Mouse (Mus musculus): ENCODE measurements at regions not wholly inside any gene's neighbourhood (a gene's known extent, or its start where the extent isn't known, plus 50 kb on each side); places are given as distances from the start of the nearest gene placed in this dataset.

DNA sequence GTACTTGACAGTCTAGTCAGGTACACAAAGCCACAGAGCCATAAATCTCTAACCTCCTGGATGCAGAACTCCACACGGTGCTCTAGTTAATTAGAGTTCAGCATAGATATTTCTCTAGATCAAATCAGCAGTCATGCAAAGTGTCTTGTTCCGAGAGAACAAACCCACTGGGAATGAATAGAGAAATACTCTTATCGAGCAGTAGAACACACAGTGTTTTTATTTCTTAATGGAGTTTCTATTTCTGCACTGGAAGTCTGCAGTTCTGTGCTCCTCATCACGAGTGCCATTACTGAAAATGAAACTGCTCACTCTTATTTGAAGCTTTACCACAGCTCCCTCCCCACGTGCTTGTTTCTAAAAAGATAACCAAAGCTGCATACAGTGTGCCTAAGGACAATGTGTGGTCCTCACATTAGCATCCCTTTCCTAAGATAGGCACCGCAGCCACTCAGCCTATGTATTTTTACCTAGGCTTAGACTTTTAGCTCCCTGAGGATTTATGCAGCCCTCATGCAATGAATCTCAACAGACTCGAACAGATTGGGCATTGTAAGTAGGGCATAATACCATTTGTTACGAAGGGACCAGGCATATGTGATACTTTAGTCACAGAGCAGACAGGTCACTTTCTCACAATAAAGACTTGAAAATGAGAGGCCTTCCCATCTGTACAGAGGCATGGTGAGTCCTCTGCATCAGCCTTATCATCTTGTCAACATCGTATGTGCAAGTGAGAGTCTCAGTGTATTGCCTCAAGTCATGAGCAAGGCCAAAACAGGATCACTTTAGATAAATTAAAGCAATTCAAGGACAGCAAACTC, 301.5 kb downstream of the Arl4a start:
- TF ChIP-seq POLR2A (IDR thresholded peaks at IDR 0.05; ENCODE audit: borderline replicate concordance, extremely low read depth, insufficient read depth, insufficient read length, poor library complexity, severe bottlenecking) (no peak), CTCF (IDR thresholded peaks at IDR 0.05; ENCODE audit: borderline replicate concordance, extremely low read depth, insufficient read depth, insufficient read length) (no peak)

Measured in brain, embryonic 14.5 days (tissue).